Mouse (Mus musculus): ENCODE data around the gene Shmt1. TPM values are rescaled to one million over a fixed set of nuclear protein-coding genes. Genes with fewer than 3 reads are reported as not detected.

Shmt1 gene
- total RNA-seq, 2 experiments from 2014 or later, result 12.9 to 13.6 TPM

DNA sequence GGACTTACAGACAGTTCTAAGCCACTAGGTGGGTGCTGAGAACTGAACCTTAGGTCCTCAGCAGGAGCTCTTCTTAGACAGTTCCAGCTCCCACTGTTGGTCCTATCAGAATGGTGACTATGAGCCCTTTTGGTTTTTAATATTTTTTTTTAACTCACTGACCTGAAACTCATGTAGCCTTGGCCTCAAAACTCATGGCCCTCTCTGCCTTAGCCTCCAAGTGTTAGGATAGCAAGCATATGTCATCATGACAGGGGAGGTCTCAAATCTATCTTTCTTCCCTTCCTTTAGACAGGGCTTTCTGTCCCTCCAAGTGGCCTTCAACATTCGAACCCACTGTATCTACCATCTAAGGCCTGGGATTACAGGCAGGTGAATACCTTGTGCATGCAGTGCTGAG is 10.6 kb downstream of the Shmt1 start:
- DNase-seq, result no peak
- intact Hi-C loops (cut with DNase I), result no loop called here

DNA sequence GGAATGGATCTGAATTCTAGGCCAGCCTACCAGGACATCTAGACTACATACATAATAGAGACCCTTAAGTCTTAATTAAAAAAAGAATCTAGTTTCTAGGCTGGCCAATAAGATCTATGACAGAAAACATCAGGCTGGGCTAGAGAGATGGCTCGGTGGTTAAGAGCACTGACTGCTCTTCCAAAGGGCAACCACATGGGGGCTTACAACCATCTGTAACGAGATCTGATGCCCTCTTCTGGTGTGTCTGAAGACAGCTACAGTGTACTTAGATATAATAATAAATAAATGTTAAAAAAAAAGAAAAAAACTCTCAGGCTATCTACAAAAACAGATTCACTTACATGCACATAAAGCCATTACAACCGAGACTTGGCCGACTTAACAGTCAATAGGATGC is 11.5 kb downstream of the Shmt1 start:
- no peak for DNase-seq
- intact Hi-C loops (cut with DNase I), result no loop called here

DNA sequence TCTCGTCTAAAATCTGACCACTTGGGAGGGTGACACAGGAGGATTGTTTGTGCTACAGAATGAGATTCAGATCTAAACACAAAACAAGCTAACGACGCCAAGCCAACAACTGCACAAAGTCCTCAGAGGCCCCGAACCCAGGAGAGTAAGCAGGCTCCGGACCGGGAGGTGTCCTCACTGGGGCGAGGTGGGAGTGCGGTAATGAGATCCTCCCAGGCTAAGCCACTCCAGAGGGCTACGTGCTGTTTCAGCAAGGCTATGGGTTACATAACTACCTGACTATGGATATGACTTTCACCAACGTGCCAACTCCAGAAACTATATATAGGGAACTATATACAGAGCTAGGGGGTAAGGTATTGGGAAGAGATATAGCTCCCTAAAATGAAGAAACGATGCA is 15.2 kb downstream of the Shmt1 start:
- DNase-seq, result no peak
- intact Hi-C loops (cut with DNase I), result no loop called here

DNA sequence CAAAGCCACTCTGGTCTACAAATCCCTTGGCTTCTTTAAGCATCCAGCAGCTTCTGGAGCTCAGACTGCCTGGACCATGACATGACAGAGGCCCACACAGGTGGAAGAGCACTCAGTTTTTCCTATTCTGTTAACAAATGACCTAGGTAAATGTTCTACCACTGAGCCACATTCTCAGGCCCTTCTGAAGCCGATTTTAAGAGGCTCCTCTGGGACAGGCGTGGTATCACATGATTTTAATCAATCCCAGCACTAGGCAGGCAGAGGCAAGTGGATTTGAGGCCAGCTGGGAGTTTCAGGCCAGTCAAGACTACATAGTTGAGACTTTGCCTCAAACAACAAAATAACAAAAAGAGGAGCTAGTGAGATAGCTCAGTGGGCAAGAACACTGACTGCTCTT is 21.0 kb downstream of the Shmt1 start:
- intact Hi-C loops (cut with DNase I), result no loop called here
- no peak for DNase-seq

DNA sequence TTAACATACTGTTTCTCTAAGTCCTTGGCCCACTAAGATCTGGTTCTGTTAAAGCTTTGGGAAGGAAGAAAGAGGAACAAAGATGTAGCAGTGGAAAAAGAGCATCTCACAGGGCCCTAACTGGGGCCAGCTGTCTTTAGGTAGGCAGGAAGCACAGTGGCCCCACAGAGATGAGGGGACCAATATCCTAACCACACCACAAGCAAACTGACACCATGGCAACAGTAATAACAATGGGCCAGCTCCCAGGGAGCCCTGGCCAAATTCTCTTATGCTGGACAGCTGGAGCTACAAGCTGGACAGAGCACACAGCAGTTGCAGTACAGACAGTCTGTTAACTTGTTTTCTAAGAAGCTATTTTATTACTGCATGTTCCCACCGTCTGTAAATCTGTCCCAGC is 23.9 kb downstream of the Shmt1 start:
- intact Hi-C loops (cut with DNase I), result no loop called here
- DNase-seq, result peak; percentile 26 to 35

DNA sequence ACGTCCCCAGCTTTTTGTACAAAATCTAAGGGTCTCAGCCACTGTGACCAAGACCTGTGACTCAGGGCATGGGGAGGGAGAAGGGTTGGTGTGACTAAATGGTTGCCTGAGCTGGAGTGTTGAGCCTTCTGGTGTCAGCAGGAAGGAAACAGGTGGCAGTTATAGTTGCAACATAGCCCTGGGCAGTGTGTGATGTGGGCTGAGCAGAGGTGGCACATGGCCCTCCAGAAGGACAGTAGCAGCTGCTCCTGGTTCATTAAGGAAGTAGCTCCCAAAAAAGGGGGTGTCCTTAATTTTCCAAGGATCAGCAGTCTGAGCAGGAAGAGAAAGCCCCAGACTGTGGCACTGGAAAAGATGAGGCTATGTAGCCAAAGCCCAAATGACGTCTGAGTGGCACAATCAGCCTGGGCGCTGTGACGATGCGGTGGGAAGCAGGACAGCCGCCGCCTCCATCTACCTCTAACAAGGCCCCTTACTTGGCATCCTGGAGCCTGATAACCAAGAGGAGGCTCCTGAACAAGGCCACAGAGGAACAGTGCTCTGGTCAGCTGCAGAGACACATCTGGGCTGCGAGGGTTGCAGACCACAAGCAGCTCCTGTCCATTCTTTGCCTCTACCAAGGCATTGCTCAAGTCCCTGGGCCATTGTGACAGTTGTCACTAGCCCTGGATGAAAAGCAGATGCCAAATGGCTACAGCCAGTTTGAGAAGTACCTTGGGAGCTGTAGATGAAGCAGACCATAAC is 27.2 kb downstream of the Shmt1 start:
- intact Hi-C loops (cut with DNase I), result no loop called here
- DNase-seq, result no peak

DNA sequence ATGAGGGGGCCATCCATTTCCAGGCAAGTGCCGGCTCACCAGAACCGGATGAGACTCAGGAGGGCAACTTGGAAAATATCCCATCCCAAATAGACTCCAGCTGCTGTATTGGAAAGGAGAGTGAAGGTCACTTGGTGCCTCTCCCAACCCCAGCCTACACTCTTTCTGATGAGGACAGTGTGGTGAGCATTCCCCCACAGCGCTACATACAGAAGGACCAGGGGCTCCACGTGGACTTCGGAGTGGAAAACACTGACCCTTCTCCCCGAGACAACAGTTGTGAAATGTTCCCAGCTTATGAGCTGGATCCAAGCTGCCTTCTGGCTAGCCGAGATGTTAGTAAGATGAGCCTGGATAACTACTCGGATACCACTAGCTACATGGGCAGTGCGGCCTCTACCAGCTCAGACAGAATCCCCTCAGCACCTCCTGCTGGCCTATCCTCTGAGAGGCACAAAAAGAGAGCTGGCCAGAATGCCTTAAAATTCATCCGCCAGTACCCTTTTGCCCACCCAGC is 31.8 kb downstream of the Shmt1 start:
- DNase-seq, result no peak
- intact Hi-C loops (cut with DNase I), result loop anchor here (5.0 kb wide), 2 partner anchors 47 to 82 kb away; partner anchors contain the start of gene Llgl1

DNA sequence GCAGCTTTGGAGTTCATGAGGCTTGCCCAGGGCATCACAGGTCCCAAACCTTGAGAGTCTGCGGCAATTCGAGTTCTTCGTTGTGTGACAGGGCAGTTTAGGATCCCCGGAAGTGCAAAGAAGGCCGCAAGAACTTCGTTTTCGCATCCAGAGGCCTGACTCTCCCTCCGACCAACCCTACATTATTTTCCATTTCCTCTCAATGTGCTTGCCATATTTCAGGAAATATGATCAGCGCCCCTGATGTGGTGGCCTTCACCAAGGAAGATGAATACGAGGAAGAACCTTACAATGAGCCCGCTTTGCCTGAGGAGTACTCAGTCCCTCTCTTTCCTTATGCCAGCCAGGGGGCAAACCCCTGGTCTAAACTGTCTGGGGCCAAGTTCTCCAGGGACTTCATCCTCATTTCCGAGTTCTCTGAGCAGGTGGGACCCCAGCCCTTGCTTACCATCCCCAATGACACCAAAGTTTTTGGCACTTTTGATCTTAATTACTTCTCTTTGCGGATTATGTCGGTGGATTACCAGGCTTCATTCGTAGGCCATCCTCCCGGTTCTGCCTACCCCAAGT is 33.6 kb downstream of the Shmt1 start:
- no peak for DNase-seq
- intact Hi-C loops (cut with DNase I), result loop anchor here (5.0 kb wide), 2 partner anchors 46 to 81 kb away; partner anchors contain the start of gene Llgl1

DNA sequence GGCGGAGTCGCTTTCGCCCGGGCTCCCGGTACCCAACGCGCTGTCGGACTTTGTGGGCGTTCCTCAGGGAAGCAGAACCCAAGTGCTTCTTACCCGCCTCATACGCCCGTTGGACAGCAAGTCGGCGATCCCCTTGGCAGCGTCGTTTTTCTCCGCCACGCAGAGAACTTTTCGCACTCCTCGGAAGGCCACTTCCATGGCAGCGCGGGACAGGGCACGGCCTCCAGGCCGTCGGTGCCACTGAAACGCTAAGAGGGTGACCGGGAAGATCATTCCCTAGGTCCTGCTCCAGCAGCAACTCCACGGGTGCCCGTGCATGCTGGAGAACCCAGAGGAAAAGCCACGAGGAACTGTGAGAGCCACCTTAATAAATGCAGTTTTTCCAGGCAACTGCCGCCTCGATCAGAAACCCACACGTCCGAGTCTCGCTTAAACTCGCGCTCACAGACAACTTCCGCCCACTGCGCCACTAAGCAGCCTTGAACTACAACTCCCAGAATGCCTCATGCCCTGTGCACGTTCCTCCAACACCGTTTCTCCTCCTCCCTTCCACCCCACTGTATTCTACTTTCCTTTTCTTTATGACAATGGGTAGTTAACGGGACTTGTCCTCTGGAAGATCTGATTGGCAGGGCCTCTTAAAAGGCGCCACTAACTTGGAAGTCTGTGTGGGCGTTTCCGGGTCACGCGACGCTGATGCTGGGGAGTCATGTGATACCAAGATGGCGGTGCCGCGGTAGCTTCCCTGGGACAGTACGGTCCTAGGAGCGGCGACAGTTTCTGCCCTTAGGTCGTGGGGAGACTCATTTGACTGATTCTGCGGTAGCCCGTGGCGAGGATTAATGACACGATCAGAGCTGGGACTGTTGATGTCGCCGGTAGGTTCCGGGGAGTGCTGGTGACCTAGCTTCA is 34.4 kb downstream of the Shmt1 start, which contains the start of the genes Top3a and Smcr8:
Gene Top3a (minus strand): TSS at position 537 of the 912 bp plus-strand sequence.
Gene Smcr8 (plus strand): TSS at position 696 of the 912 bp plus-strand sequence.
- intact Hi-C loops (cut with DNase I), result loop anchor here (5.0 kb wide), 2 partner anchors 45 to 80 kb away; partner anchors contain the start of gene Llgl1
- DNase-seq, result peak; percentile 67 to 79

DNA sequence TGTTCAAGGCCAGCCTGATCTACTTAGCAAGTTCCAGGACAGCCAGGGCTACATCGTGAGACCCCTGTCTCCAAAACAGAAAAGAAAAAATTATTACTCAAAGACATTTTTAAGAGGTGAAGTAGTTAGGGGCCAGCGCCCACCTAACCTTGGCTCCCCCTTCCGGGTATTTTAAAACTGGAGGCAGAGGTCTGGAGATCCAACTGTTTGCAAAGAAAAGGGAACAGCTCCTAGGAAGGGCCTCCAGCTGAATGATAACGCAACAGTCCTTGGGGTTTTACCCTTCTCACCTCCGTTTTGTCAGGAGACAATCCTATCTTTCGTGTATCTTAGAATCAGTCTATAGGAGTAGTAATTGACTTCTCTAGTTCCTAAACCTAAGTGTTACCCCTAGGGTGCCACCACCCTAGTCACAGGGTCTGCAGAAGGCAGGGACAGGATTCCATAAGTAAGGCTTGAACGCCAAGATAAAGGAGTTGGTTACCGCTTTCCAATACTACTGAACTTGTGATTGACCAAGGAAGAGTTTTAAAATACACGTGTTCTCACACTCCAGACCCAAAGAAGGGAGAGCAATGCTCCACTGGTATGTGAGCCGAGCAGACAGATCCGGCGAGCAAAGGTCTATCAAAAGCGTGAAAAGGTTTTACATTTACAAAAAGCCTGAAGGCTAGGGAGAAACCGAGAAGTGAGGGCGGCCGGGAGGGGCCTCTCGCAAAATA is 35.2 kb downstream of the Shmt1 start:
- intact Hi-C loops (cut with DNase I), result loop anchor here (5.0 kb wide), 2 partner anchors 44 to 79 kb away; partner anchors contain the start of gene Llgl1
- DNase-seq, result no peak

DNA sequence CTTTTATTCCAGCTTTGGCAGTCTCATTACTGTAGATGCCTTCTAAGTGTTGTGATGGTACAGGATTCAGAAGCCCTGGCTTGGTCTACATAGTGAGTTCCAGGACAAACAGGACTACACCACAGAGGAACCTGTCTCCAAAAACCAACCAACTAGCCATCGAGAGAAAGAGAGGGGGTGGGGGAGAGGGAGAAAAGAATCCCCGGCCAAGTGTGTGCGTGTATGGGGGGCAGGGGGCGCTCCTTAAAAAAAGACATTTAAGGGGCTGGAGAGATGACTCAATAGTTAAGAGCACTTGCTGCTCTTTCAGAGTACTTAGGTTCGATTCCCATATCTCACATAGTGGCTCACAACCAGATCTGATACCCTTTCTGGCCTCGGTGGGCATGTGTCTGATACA is 35.9 kb downstream of the Shmt1 start:
- intact Hi-C loops (cut with DNase I), result loop anchor here (5.0 kb wide), 2 partner anchors 43 to 78 kb away; partner anchors contain the start of gene Llgl1
- DNase-seq, result no peak

DNA sequence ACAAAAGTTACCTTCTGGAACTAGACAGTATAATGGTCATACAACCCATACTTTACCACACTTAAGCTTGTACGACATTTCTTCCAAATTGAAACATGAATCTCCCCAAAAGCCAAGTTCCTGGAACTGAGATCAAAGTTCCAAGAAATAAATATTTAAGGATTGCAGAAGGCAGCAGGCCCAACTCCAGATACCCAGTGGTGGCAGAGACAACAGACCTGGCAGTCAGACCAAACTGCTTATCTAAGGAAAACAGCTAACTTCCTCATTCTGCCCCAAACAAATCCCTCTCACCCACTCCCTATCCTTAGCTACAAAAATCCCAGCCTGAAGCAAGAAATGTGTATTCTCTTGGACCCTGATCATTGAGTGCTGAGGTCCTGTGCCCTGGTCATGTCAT is 36.7 kb downstream of the Shmt1 start:
- DNase-seq, result no peak
- intact Hi-C loops (cut with DNase I), result loop anchor here (5.0 kb wide), 2 partner anchors 43 to 78 kb away; partner anchors contain the start of gene Llgl1

DNA sequence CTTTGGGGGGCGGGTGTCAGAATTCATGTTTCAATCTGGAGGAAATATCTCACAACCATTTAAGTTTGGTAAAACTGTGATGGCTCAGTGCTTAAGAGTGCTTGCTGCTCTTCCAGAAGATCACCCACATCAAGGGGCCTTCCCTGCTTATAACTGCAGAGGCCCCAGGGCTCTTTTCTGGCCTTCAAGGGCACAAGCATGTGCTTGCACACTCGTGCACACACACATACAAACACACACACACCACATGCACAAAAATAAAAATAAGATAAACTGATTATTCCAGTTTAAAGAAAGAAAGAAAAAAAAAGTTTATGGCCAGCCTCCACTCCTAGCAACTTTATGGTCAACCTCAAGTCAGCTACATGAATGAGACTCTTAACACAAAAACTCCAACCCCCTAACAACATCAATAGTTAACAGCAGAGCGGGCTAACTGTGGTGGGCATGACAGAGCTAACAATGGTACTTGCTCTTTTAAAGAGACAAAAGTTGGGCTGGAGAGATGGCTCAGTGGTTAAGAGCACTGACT is 37.3 kb downstream of the Shmt1 start:
- intact Hi-C loops (cut with DNase I), result no loop called here
- DNase-seq, result no peak

DNA sequence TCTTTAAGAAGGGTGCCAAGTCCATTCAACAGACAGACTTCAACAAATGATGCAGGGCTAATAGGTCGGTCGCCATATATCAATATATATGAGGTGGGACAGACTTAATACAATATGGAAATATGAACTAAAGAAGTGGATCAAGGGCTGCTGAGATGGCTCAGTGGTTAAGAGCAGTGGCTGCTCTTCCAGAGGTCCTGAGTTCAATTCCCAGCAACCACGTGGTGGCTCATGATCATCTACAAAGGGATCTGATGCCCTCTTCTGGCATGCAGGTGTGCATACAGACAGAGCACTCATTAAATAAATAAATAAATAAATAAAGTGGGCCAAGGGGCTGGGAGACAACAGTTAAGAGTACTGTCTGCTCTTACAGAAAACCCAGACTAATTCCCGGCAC is 39.4 kb downstream of the Shmt1 start:
- intact Hi-C loops (cut with DNase I), result no loop called here
- DNase-seq, result no peak

DNA sequence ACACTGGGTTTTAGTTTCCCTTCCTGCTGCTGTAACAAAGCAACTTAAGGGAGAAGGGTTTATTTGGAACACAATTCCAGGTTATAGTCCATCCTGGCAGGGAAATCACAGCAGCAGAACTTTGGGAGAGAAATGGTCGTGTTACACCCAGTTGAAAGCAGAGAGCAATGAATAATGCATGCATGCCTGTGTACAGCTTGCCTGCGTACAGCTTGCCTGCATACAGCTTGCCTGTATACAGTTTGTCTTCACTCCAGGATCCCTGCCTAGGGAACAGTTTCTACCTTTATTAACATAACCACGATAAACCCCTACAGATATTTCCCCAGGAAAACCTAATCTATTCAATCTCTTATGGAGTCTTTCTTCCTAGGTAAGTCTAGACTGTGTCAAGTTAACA is 40.7 kb downstream of the Shmt1 start:
- intact Hi-C loops (cut with DNase I), result no loop called here
- no peak for DNase-seq

DNA sequence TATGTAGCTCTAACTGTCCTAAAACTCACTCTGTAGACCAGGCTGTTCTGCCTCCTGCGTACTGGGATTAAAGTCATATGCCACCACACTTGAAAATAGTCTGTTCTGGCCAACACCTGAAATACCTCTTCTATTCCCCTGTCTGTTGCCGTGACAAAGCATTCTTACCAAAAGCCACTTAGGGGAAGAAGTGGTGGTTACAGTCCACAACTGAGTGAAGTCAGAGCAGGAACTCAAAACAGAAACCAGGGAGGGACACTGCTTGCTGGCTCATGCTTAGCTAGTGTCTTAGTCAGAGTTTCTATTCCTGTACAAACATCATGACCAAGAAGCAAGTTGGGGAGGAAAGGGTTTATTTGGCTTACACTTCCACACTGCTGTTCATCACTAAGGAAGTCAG is 42.2 kb downstream of the Shmt1 start:
- intact Hi-C loops (cut with DNase I), result no loop called here
- no peak for DNase-seq

DNA sequence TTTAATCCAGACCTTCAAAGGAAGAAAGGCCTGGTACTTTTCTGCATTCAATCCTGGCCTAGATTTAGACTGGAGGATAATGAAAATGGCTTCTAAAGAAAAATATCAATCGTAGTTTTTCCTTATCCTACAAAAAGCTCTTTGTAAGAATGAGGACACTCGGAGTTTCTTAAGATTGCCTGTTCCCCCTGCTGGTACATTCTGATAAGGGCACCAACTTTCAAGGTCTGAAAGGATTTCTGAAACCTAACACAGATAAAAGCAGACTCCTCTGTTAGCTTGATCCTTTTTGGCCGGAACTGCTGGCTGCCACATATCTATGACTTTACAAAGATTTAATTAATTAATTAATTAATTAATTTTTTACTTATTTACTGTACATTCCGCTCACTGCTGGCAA is 44.5 kb downstream of the Shmt1 start:
- no peak for DNase-seq
- intact Hi-C loops (cut with DNase I), result no loop called here

DNA sequence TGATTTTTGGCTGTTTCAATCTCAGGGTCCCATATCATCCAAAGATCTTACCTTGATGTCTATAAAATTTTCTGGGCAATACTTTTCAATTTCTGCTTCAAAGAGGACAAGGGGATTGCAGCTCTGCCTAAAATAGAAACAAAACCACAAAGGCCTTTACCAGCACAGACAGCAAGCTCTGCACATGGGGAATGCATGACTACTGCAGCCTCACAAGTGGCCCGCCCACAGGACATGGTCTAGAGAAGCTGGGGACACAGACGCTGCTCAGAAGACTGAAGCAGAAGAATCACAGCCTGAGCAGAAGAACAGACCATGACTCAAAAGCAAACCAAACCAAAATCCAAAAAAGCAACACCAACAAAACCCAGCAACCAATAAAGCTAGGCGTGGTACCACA is 49.8 kb downstream of the Shmt1 start:
- intact Hi-C loops (cut with DNase I), result no loop called here
- DNase-seq, result no peak

DNA sequence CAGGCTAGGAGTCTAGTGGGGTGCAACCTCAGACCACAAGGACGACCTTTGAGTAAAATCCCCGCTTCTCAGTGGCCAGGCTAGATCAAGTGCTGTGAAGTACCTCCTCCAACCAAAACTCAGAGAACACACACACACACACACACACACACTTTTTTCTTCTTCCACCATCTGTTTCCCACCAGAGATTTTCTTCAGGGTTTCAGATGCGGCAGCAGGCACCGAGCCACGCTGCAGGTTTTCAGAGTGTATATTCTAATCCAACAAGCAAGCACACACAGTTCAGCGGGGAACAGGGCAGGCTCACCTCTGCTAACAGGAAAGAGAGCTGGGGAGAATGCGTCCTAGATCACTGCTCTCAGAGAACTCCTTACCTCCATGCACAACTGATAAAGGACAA is 55.9 kb downstream of the Shmt1 start:
- intact Hi-C loops (cut with DNase I), result no loop called here
- DNase-seq, result no peak

DNA sequence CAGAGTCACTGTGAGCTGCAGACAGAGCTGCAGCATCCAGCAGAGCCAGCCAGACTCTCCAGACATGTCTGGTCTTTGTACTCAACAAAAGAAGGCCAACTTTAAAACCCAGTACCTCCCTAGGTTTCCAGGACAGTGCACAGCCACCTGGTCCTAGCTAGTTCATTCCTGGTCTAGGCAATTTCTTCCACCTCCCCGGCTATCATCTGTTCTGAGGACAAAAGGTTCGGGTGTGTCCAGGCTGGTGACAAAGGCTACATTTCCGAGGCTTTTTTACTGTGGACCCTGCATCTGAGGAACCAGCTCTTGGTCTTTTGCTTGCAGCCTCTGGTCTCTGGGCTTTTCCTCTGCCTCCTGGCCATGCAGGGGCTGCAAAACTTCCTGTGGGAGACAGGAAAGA is 71.2 kb downstream of the Shmt1 start:
- intact Hi-C loops (cut with DNase I), result no loop called here
- DNase-seq, result no peak

Measured in gastrocnemius, postnatal 36 days (tissue).